Mouse (Mus musculus) stomach, embryonic 14.5 days (tissue): ENCODE results near the gene Tssk2. TPM values are rescaled to one million over a fixed set of nuclear protein-coding genes. Genes with fewer than 3 reads are reported as not detected.
A peak's percentile ranks its signal among the peaks of the same experiment; 100 is the strongest.

ENCODE experiments used
- ATAC-seq: fragments of 200-750 bp; cut with Nextera tagmentation; 2 replicates; pipeline ENCODE4 v1.8.0; 2017; ENCODE audit warnings: low read depth, moderate TSS enrichment; ENCODE audit not compliant: insufficient number of reproducible peaks, insufficient read depth, low FRiP score
- H3K27ac ChIP-seq: fragments of 300-500 bp; sonication (generic); 2 replicates; pipeline ENCODE4 v1.5.1; 2014; ENCODE audit warnings: mild to moderate bottlenecking, low read length, moderate library complexity, mixed read lengths
- H3K27me3 ChIP-seq: fragments of 300-500 bp; sonication (generic); 2 replicates; pipeline ENCODE4 v1.6.1; 2014; ENCODE audit warnings: low read length, control low read depth, mixed read lengths; ENCODE audit not compliant: control insufficient read depth, insufficient read depth
- H3K36me3 ChIP-seq: fragments of 300-500 bp; sonication (generic); 2 replicates; pipeline ENCODE4 v1.6.1; 2014; ENCODE audit warnings: mild to moderate bottlenecking, control low read depth, low read length, moderate library complexity, mixed read lengths; ENCODE audit not compliant: control insufficient read depth, insufficient read depth
- H3K4me1 ChIP-seq: fragments of 300-500 bp; sonication (generic); 2 replicates; pipeline ENCODE4 v1.6.1; 2014; ENCODE audit warnings: low read length, control low read depth, mixed read lengths; ENCODE audit not compliant: control insufficient read depth, insufficient read depth
- H3K4me2 ChIP-seq: fragments of 300-500 bp; sonication (generic); replicated peaks from 2 replicates; pipeline ENCODE4 v1.6.1; 2014; ENCODE audit warnings: low read depth, low read length, control low read depth
- H3K4me3 ChIP-seq: fragments of 300-500 bp; sonication (generic); 2 replicates; pipeline ENCODE4 v1.5.1; 2014; ENCODE audit warnings: low read depth, low read length, control low read depth
- H3K9ac ChIP-seq: fragments of 300-500 bp; sonication (generic); replicated peaks from 2 replicates; pipeline ENCODE4 v1.6.1; 2014; ENCODE audit warnings: low read depth, mild to moderate bottlenecking, control low read depth, low read length, moderate library complexity, mixed read lengths
- H3K9me3 ChIP-seq: fragments of 300-500 bp; sonication (generic); 2 replicates; pipeline ENCODE4 v1.6.1; 2016; ENCODE audit warnings: low read depth, low read length, control low read depth; ENCODE audit not compliant: control insufficient read depth
- WGBS: fragments of 180-500 bp; shearing (Covaris S2); extraction: QIAGEN DNeasy Blood & Tissue Kit; methylation state at CpG from one replicate; pipeline ENCODE4 v1.1.7; 2014; 5-methylcytosine and 5-hydroxymethylcytosine counted together
- polyA plus RNA-seq: library from polyadenylated mRNA; unstranded; fragments of >200 nt; fragmentation: Nextera tagmentation; extraction: Ambion mirVana; gene quantifications from 2 replicates; pipeline ENCODE4 v1.2.1, GENCODE M21; 2014

Gene Tssk2
- polyA plus RNA-seq, 1 experiment from 2014 or later = not detected

GRCm38 (mm10) chr16:17945081-17945831, 46.8 kb downstream of the Tssk2 start:
- Histone ChIP-seq H3K4me2 (no peak overlapping the region), H3K27ac (no peak overlapping the region), H3K27me3 (no peaks in the 10 kb centered on the region), H3K36me3 (no peaks in the 10 kb centered on the region), H3K9me3 (no peaks in the 10 kb centered on the region), H3K4me3 (no peak overlapping the region), H3K9ac (no peak overlapping the region), H3K4me1 (no peaks in the 10 kb centered on the region)
- WGBS = 48% methylated on average over 7 of the region's 7 CpGs
- 0 out of 2 replicates have a peak, but pooled peaks have one; percentile 42 for ATAC-seq

GRCm38 (mm10) chr16:17949421-17949877, 51.0 kb downstream of the Tssk2 start:
- no peaks in the 10 kb centered on the region for H3K36me3 ChIP-seq
- WGBS = 38% methylated on average over 2 of the region's 2 CpGs
- H3K27ac ChIP-seq = no peak overlapping the region
- H3K9me3 ChIP-seq = no peaks in the 10 kb centered on the region
- H3K9ac ChIP-seq = no peak overlapping the region
- no peak overlapping the region for H3K4me2 ChIP-seq
- ATAC-seq = no peak
- H3K27me3 ChIP-seq = no peaks in the 10 kb centered on the region
- no peak overlapping the region for H3K4me3 ChIP-seq
- H3K4me1 ChIP-seq = no peaks in the 10 kb centered on the region

Other genes starting within 250 kb of the Tssk2 start
- 45.8 and 47.5 TPM in 2 replicates for gene Med15, start 165.7 kb upstream of the Tssk2 start, polyA plus RNA-seq
- 69.8 and 76.6 TPM in 2 replicates for gene Klhl22, start 139.0 kb upstream of the Tssk2 start, polyA plus RNA-seq
- 17.8 and 23.3 TPM in 2 replicates for gene Scarf2, start 101.4 kb upstream of the Tssk2 start, polyA plus RNA-seq
- not detected in 2 replicates for gene B830017H08Rik, start 65.5 kb upstream of the Tssk2 start, polyA plus RNA-seq
- 2.4 and 3.4 TPM in 2 replicates for gene Car15, start 60.3 kb upstream of the Tssk2 start, polyA plus RNA-seq
- gene Gm20518, start 7.0 kb upstream of the Tssk2 start, polyA plus RNA-seq = 0.13 and 0.41 TPM in 2 replicates
- 0.08 and 0.09 TPM in 2 replicates for gene Tssk1, start 4.4 kb upstream of the Tssk2 start, polyA plus RNA-seq
- 92.8 and 93.9 TPM in 2 replicates for gene Dgcr2, start 75 bp upstream of the Tssk2 start, polyA plus RNA-seq
- 36.0 and 38.1 TPM in 2 replicates for gene Ess2, start 12.7 kb downstream of the Tssk2 start, polyA plus RNA-seq
- not detected in 2 replicates for gene Gsc2, start 16.4 kb downstream of the Tssk2 start, polyA plus RNA-seq
- gene Slc25a1, start 29.6 kb downstream of the Tssk2 start, polyA plus RNA-seq = 93.4 and 96.2 TPM in 2 replicates
- gene Vpreb2, start 81.8 kb downstream of the Tssk2 start, polyA plus RNA-seq = not detected in 2 replicates
- 81.1 and 94.1 TPM in 2 replicates for gene Dgcr6, start 154.2 kb downstream of the Tssk2 start, polyA plus RNA-seq
- gene Prodh, start 191.6 kb downstream of the Tssk2 start, polyA plus RNA-seq = 12.3 and 15.2 TPM in 2 replicates
- gene Rtn4r, start 229.0 kb downstream of the Tssk2 start, polyA plus RNA-seq = 2.1 and 3.6 TPM in 2 replicates